In the genomic region with DNA sequence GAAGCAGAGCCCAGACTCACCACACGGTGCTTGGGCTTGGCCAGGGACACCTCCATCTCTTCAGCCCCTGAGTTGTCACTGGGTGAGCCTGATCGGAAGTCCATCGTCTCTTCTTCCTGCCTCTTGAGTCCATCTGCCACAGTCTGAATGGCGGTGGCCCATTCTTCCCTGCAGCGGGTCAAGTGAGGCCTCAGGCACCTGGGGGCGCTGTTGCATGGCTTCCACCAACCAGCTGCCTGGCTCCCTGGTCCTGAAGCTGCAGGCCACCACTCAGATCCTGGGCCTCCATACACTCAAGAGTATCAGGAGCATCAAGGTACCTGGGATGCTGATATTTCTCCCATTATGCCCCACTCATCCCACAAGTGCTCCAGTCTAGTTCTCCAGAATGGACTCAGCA, we compare ENCODE assay signal across 9 mouse cellular contexts. TPM values are rescaled to one million over a fixed set of nuclear protein-coding genes. Genes with fewer than 3 reads are reported as not detected.
DNase-seq lines count a peak whose midpoint lies in the region; ATAC-seq and TF ChIP-seq lines count a peak whose summit lies in the region.
"Had no signal": no experiment of that assay in that cellular context is flagged by ENCODE, and none has a peak within 500 bp of the region (broad histone marks: within the 10 kb centered on the region; RNA-seq: fewer than 3 reads in every experiment).

No protein-coding gene starts in this region.

- peak; percentile 40 for TF ChIP-seq CTCF in C2C12 (IDR thresholded peaks at IDR 0.05; ENCODE audit: control insufficient read depth, insufficient read depth, insufficient read length)

- H3K4me3 ChIP-seq in kidney, embryonic 16.5 days (ENCODE audit: low read length): no peak overlapping the region
- H3K4me3 ChIP-seq in C2C12 (ENCODE audit: insufficient read depth, poor library complexity, severe bottlenecking): no peak overlapping the region
- no peak overlapping the region for H3K4me3 ChIP-seq in midbrain, embryonic 14.5 days (replicated peaks; ENCODE audit: low read depth, low read length)
- H3K4me3 ChIP-seq: limb, embryonic 12.5 days had no signal

- H3K4me2 ChIP-seq in kidney, embryonic 16.5 days (replicated peaks; ENCODE audit: low read depth, low read length): no peak overlapping the region
- H3K4me2 ChIP-seq in midbrain, embryonic 14.5 days (ENCODE audit: low read length): no peak overlapping the region
- H3K4me2 ChIP-seq: limb, embryonic 12.5 days had no signal

- no peak for ATAC-seq in kidney, embryonic 16.5 days (ENCODE audit: low FRiP score, low TSS enrichment)
- ATAC-seq in midbrain, embryonic 14.5 days (ENCODE audit: low FRiP score, low TSS enrichment): no peak

- H3K27me3 ChIP-seq in kidney, embryonic 16.5 days (ENCODE audit: insufficient read depth, low read length): no peaks in the 10 kb centered on the region
- no peaks in the 10 kb centered on the region for H3K27me3 ChIP-seq in C2C12 (ENCODE audit: control insufficient read depth, insufficient read depth, insufficient read length)
- no peaks in the 10 kb centered on the region for H3K27me3 ChIP-seq in midbrain, embryonic 14.5 days (ENCODE audit: control insufficient read depth, insufficient read depth, low read length)
- H3K27me3 ChIP-seq: limb, embryonic 12.5 days had no signal

- WGBS in kidney, embryonic 16.5 days: 90% methylated on average over 6 of the region's 6 CpGs
- 83% methylated on average over 6 of the region's 6 CpGs for WGBS in midbrain, embryonic 14.5 days

- peaks cover 40% of the 10 kb centered on the region for H3K4me1 ChIP-seq in kidney, embryonic 16.5 days (ENCODE audit: insufficient read depth, low read length)
- peaks cover 32% of the 10 kb centered on the region for H3K4me1 ChIP-seq in midbrain, embryonic 14.5 days (ENCODE audit: control insufficient read depth, insufficient read depth, low read length)

- no peaks in the 10 kb centered on the region for H3K9me3 ChIP-seq in kidney, embryonic 16.5 days (ENCODE audit: low read length)
- H3K9me3 ChIP-seq in midbrain, embryonic 14.5 days (ENCODE audit: control insufficient read depth, low read length): no peaks in the 10 kb centered on the region
- H3K9me3 ChIP-seq: limb, embryonic 12.5 days had no signal

- H3K79me3 ChIP-seq in C2C12 (ENCODE audit: low read depth): no peaks in the 10 kb centered on the region

- H3K9ac ChIP-seq in kidney, embryonic 16.5 days (replicated peaks; ENCODE audit: low read length): no peak overlapping the region
- no peak overlapping the region for H3K9ac ChIP-seq in midbrain, embryonic 14.5 days (replicated peaks; ENCODE audit: low read length)
- H3K9ac ChIP-seq: limb, embryonic 12.5 days had no signal

- no peak overlapping the region for H3K27ac ChIP-seq in kidney, embryonic 16.5 days (ENCODE audit: low read length)
- no peak overlapping the region for H3K27ac ChIP-seq in midbrain, embryonic 14.5 days (replicated peaks; ENCODE audit: low read depth, low read length)
- H3K27ac ChIP-seq: limb, embryonic 12.5 days had no signal

- H3ac ChIP-seq in C2C12 (ENCODE audit: control insufficient read depth, insufficient read length, low read depth): no peak overlapping the region

- DNase-seq in kidney, adult 18-20 months: peak; percentile 74
- DNase-seq in adrenal gland, adult 2 months: peak; percentile 78
- peak; percentile 89 for DNase-seq in gastrocnemius, postnatal 10 days
- DNase-seq in layer of hippocampus, postnatal 14 days (ENCODE audit: low spot score in 2 of 2): peak; percentile 50 to 61
- DNase-seq in right cerebral cortex, postnatal 14 days: peak; percentile 80
- DNase-seq in midbrain, embryonic 14.5 days: no peak

- H3K36me3 ChIP-seq in kidney, embryonic 16.5 days (ENCODE audit: insufficient read depth, low read length): peaks cover 76% of the 10 kb centered on the region
- H3K36me3 ChIP-seq in C2C12 (ENCODE audit: control insufficient read depth, insufficient read depth): peaks cover 74% of the 10 kb centered on the region
- peaks cover 88% of the 10 kb centered on the region for H3K36me3 ChIP-seq in midbrain, embryonic 14.5 days (ENCODE audit: control insufficient read depth, insufficient read depth, low read length)

- H3K79me2 ChIP-seq in C2C12 (ENCODE audit: control insufficient read depth, insufficient read depth): peaks cover 27% of the 10 kb centered on the region

TF ChIP-seq in C2C12, 6 proteins besides CTCF, POLR2A, EP300 and RAD21:
- TF ChIP-seq MYOD1 (IDR thresholded peaks at IDR 0.05; ENCODE audit: control insufficient read depth, insufficient read length, low read depth): no peak
- no peak for TF ChIP-seq MYOG (IDR thresholded peaks at IDR 0.05; ENCODE audit: control insufficient read depth, extremely low read depth, insufficient read length)
- TF ChIP-seq CEBPB (IDR thresholded peaks at IDR 0.05; ENCODE audit: low read depth): no peak
- no peak for TF ChIP-seq USF1 (IDR thresholded peaks at IDR 0.05; ENCODE audit: low read depth)
- no peak for TF ChIP-seq FOSL1 (IDR thresholded peaks at IDR 0.05; ENCODE audit: insufficient read depth, low read length, poor library complexity, severe bottlenecking)
- no peak for TF ChIP-seq MAX (IDR thresholded peaks at IDR 0.05)
TF ChIP-seq in C2C12: peak in this region for 0.

RNA-seq across cellular contexts. Expression of a gene that starts 14.6 kb away (rescaled TPM):
- 273 and 296 TPM in 2 replicates for polyA plus RNA-seq in kidney, embryonic 16.5 days (2015; fragmentation: Nextera tagmentation; extraction: Ambion mirVana)
- polyA plus RNA-seq in C2C12 (2012; fragmentation: generic; extraction: Trizol): 164 TPM
- total RNA-seq in adrenal gland, adult 2 months (2021): 10 to 100 TPM; 23.6 to 53.6 TPM
- 49.1 and 67.3 TPM in 2 replicates for polyA plus RNA-seq in adrenal gland, adult 2 months (2012; rRNA removed)
- total RNA-seq in gastrocnemius, postnatal 10 days (2021): 10 to 100 TPM; 27.2 to 28.1 TPM
- total RNA-seq in layer of hippocampus, postnatal 14 days (2021): 10 to 100 TPM; 21.6 to 23.4 TPM
- polyA plus RNA-seq in midbrain, embryonic 14.5 days (2014; fragmentation: Nextera tagmentation; extraction: Ambion mirVana): 62.3 and 63.9 TPM in 2 replicates

RNA-seq across cellular contexts. Expression of a gene that starts 15.6 kb away (rescaled TPM):
- 49.5 TPM in 2 replicates for polyA plus RNA-seq in kidney, embryonic 16.5 days (2015; fragmentation: Nextera tagmentation; extraction: Ambion mirVana)
- polyA plus RNA-seq in C2C12 (2012; fragmentation: generic; extraction: Trizol): 297 TPM
- 100 to 1,000 TPM; 267 to 369 TPM for total RNA-seq in adrenal gland, adult 2 months (2021)
- 291 and 463 TPM in 2 replicates for polyA plus RNA-seq in adrenal gland, adult 2 months (2012; rRNA removed)
- 100 to 1,000 TPM; 133 to 142 TPM for total RNA-seq in gastrocnemius, postnatal 10 days (2021)
- 100 to 1,000 TPM; 153 to 158 TPM for total RNA-seq in layer of hippocampus, postnatal 14 days (2021)
- polyA plus RNA-seq in midbrain, embryonic 14.5 days (2014; fragmentation: Nextera tagmentation; extraction: Ambion mirVana): 64.8 and 82.1 TPM in 2 replicates

RNA-seq across cellular contexts. Expression of a gene that starts 19.5 kb away (rescaled TPM):
- 6.4 and 7.0 TPM in 2 replicates for polyA plus RNA-seq in kidney, embryonic 16.5 days (2015; fragmentation: Nextera tagmentation; extraction: Ambion mirVana)
- polyA plus RNA-seq in C2C12 (2012; fragmentation: generic; extraction: Trizol): 4.2 TPM
- total RNA-seq in adrenal gland, adult 2 months (2021): 10 to 100 TPM in 1 of 2 experiments, 1 to 10 TPM in 1; 5.5 to 15.8 TPM
- polyA plus RNA-seq in adrenal gland, adult 2 months (2012; rRNA removed): 25.5 and 32.6 TPM in 2 replicates
- 1 to 10 TPM; 1.8 to 2.1 TPM for total RNA-seq in gastrocnemius, postnatal 10 days (2021)
- total RNA-seq in layer of hippocampus, postnatal 14 days (2021): under 1 TPM; 0.43 to 0.55 TPM
- polyA plus RNA-seq in midbrain, embryonic 14.5 days (2014; fragmentation: Nextera tagmentation; extraction: Ambion mirVana): 1.9 and 3.5 TPM in 2 replicates

RNA-seq across cellular contexts. Expression of a gene that starts 39.3 kb away (rescaled TPM):
- polyA plus RNA-seq in kidney, embryonic 16.5 days (2015; fragmentation: Nextera tagmentation; extraction: Ambion mirVana): 10.7 and 12.7 TPM in 2 replicates
- polyA plus RNA-seq in C2C12 (2012; fragmentation: generic; extraction: Trizol): 10.1 TPM
- total RNA-seq in adrenal gland, adult 2 months (2021): 10 to 100 TPM; 10.7 to 39.1 TPM
- 10.6 and 11.0 TPM in 2 replicates for polyA plus RNA-seq in adrenal gland, adult 2 months (2012; rRNA removed)
- total RNA-seq in gastrocnemius, postnatal 10 days (2021): 100 to 1,000 TPM; 340 to 358 TPM
- 1 to 10 TPM; 5.3 to 5.6 TPM for total RNA-seq in layer of hippocampus, postnatal 14 days (2021)
- 2.8 and 3.1 TPM in 2 replicates for polyA plus RNA-seq in midbrain, embryonic 14.5 days (2014; fragmentation: Nextera tagmentation; extraction: Ambion mirVana)
